Mouse (Mus musculus) cerebellum, adult 9-11 months (tissue): ENCODE data around the gene Adamtsl1.

Source experiments
- DNase-seq: peaks from one replicate; pipeline ENCODE4 v3.0.0; 2022

Gene Adamtsl1

DNA sequence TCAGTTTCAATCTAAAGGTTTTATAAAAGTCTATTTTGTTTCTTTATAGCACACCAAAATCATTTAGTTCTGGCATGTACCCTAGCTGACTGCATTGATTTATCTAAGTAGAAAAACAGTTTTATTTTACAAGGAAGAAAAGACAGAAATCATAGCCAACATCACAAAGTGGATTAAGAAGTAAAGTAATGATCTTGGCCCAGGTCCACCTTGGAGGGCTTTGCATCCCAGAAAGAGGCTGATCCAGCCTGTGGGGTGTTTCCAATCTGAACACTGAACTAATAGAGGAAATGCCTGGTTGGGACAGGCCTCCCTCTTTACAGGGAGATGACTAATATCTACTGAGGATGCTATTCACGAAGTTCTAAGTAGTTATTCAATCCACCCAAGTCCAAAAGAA is 163.6 kb downstream of the Adamtsl1 start:
- no peak for DNase-seq

GRCm38 (mm10) chr4:85686160-85686559 is 172.2 kb downstream of the Adamtsl1 start:
- no peak for DNase-seq

- no peak for DNase-seq
Observed at GRCm38 (mm10) chr4:85695237-85695636, 181.3 kb downstream of the Adamtsl1 start.

GRCm38 (mm10) chr4:85707352-85708057 is 193.5 kb downstream of the Adamtsl1 start:
- no peak for DNase-seq

DNA sequence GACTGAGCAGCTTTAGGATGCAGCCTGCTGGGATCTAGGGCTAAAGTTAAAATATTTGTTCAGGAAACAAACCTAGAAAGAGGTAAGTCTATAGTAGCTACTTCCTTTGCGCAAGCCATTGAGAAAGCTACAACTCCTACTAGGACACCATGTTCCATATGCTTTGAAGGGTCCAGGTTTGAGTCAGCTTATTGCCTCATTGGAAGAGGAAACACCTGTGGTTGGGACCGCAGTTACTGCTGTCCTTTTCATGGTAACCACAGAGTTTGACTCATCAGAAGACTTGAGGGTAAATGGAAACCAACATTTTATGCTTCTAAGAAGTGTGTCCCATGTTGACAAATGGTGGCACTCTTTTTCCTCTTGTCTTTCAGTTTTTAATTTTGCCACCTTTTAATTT is 195.7 kb downstream of the Adamtsl1 start:
- DNase-seq: no peak

DNA sequence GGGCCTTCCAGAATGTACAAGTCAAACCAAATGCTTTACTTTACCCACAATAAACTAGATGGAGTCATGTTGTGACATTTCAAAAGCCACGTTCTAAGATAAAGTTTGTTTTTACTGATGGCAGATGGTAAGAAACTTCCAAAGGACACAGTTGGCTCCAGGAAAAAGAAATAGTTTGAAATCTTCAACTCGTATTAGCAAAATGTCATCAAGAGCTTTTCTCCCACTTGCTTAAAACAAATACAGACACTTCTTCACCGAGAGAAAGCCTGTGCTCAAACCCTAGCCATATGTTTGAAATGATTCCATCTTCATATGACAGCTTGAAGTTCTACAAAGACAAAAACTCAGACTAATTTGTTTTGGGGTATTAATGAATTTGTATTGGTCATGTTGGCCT is 211.0 kb downstream of the Adamtsl1 start:
- DNase-seq: no peak

DNA sequence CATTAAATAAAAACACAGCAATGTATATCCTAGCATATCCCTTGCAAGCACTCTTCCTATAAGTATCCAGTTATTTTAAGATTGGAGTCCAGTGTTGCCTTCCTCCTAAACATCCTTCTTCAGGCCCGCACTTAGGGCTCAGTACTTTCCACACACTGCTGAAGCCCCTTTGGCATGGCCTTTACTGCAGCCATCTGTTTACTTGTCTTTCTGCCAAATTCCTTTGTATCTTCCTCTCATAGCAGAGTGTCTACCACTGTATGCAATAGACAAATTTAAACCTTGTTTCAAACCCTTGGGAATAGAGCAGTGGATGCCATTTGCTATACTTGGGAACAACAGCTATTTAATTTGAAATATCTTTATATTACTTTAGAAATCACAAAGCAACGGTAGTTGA is 213.8 kb downstream of the Adamtsl1 start:
- peak; percentile 55 for DNase-seq

DNA sequence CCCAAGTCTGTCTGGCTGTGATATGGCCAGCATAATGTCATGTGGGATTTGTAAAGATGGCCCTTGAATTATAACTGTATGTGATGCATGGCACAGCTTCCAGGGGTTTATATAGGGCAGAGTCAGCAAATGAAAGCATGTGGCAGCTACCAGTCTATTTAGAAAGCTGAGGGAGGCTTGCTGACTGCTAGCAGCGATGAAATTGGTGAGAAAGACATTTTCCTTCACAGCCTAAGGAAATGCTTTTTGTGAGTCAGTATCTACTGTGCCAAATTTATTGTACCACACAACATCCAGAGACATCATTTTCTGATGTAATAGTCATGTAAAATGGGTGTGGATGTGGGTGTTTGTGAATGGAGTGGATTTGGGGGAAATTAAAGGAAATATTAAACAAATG is 214.4 kb downstream of the Adamtsl1 start:
- DNase-seq: no peak

GRCm38 (mm10) chr4:85740478-85740877 is 226.5 kb downstream of the Adamtsl1 start:
- no peak for DNase-seq

GRCm38 (mm10) chr4:85741825-85742391 is 227.9 kb downstream of the Adamtsl1 start:
- DNase-seq: no peak

DNA sequence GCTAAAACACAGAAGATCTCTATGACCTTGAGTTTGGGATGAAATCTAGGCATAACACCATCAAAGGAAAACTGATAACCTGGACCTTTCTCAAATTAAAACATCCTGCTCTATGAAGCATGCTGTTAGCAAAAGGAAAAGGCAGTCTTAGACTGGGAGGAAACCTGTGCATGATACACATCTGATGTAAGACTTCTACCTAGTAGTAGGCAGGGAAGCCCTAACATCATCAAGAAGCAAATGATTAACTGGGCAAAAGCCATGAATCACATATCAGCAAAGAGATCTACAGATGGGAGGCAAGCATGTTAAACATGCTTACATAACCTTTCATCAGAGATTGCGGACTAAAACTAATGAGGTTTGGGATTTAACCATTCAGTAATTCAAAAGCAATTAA is 229.5 kb downstream of the Adamtsl1 start:
- DNase-seq: no peak

- no peak for DNase-seq
Observed at GRCm38 (mm10) chr4:85762684-85763083, 248.7 kb downstream of the Adamtsl1 start.

GRCm38 (mm10) chr4:85763161-85764014 is 249.4 kb downstream of the Adamtsl1 start:
- no peak for DNase-seq

DNA sequence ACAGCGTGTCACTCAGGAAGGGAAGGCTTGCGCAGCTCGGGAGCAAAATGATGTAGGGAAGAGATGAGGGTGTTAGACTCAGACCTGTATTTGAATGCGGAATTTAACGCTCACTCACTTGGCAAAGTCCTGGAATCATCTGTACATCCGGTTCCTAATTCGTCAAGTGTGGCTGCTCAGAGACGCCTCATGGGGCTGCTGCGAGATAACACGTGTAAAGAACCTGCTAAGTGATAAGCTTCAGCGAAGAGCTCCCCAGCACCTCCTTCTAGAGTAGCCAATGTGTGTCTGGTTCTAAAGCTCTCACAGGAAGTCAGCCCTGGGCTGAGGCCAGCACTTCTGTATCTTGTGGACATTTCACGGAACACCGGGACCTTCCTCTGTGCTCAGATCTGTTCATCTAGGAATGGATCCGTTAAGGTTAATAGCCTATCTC is 250.1 kb downstream of the Adamtsl1 start:
- no peak for DNase-seq

DNA sequence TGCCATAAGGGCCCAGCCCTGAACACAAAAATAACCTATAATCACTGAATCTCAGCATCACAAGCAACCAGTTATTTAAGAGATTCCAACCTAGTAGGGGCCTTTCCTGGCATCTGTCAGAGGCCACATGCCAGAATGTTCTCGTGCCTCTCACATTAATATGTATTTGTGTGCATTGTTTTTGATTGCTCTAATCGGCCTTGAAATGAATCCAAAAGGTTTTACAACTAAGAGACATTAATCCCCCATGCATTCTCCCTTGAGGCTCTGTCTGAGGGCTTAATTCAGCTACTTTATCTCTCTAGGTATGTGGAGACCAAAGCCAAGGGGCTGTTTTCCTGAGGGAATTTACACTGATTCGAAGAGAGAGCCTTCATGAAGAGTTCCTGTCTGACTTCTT is 250.5 kb downstream of the Adamtsl1 start:
- DNase-seq: no peak

DNA sequence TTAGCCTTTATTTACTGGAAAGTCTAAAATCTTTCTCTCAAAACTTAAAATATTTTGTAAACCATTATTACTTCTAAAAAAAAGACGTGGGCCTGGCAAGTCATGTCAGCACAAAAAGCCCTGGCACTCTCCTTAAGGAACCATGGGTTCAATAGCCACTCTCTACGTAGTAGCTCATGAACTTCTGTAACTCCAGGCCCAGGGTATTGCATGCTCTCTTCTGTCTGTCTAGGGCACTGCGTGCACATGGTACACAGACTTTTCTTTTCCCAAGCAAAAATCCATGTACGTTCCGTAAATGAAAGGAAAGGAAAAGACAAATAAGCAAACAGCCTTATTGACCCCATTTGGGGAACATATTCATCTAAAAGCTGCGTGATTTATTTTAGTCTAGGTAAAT is 253.7 kb downstream of the Adamtsl1 start:
- DNase-seq: no peak

DNA sequence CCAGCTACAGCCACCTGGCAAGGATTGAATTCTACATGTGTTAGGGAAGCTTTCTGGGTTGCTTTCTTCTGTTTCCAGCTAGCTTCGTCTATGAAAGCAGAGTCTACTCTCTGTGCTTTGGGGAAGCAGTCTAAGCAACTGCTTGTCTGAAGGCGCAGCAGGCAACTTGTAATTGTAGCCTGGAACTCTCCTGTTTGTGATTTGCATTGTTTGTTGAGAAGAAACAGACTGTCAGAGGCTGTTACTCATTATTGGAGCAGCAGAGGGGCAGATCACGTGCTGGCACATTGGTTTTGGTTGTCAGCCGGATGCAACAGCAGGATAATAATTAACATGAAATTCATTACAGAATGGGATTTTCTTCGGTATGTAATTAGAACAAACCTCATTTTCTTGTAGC is 254.1 kb downstream of the Adamtsl1 start:
- no peak for DNase-seq

- no peak for DNase-seq
Observed at GRCm38 (mm10) chr4:85782511-85782910, 268.5 kb downstream of the Adamtsl1 start.

GRCm38 (mm10) chr4:85783768-85784379 is 269.9 kb downstream of the Adamtsl1 start:
- no peak for DNase-seq

GRCm38 (mm10) chr4:85784428-85784827 is 270.5 kb downstream of the Adamtsl1 start:
- no peak for DNase-seq

- no peak for DNase-seq
Observed at GRCm38 (mm10) chr4:85790226-85790625, 276.3 kb downstream of the Adamtsl1 start.

DNA sequence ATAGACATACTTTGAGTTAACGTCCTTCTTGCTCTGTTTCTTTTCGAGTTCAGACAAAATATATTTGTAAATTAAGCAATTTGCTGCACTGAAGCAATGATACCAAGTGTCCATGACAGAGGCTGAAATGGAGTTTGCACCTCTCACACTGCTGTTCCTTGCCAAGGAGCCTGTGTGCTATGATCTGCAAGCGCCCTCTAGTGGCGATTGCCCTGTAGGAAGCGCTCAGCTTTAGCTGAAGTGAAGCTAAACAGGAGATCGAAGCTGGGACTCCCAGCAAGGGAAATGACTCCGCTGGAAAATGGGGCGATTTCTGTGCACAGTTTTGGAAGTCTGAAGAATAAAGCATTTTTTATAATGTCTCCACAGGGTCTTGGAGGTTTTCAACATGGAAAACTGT is 287.8 kb downstream of the Adamtsl1 start:
- DNase-seq: peak; percentile 74

GRCm38 (mm10) chr4:85814418-85814817 is 300.4 kb downstream of the Adamtsl1 start:
- DNase-seq: no peak
